Mouse (Mus musculus): ENCODE data around the gene Plekha7. TPM values are rescaled to one million over a fixed set of nuclear protein-coding genes. Genes with fewer than 3 reads are reported as not detected.
A peak's percentile ranks its signal among the peaks of the same experiment; 100 is the strongest.

Gene Plekha7
- polyA plus RNA-seq, 1 experiment from 2014 or later = 17.4 TPM

DNA sequence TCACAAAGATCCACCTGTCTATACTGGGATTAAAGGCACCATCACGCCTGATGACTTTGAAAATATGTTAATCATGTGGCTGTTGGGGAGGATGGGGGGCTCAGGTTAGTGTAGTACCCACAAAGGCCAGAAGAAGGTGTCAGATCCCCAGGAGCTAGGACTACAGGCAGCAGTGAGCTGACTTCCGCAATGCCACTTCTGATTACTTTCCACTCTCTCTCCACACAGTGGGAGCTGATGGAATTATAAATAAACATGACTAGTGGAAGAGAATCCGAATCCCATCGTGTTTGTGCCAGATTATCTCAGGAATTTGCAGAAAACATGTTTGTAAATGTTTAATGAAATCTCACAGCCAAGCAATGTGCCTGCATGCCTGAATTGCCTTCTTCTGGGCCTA is 46.1 kb downstream of the Plekha7 start:
- H3K27ac ChIP-seq = no peak overlapping the region
- no peaks in the 10 kb centered on the region for H3K27me3 ChIP-seq (replicated peaks)
- H3K36me3 ChIP-seq = no peaks in the 10 kb centered on the region
- ATAC-seq (ENCODE audit: insufficient read depth, low FRiP score, low read depth) = no peak
- H3K4me2 ChIP-seq = no peak overlapping the region
- no peak overlapping the region for H3K4me3 ChIP-seq (replicated peaks)
- no peaks in the 10 kb centered on the region for H3K9me3 ChIP-seq
- peaks cover 13% of the 10 kb centered on the region; the same call in 1 of the 2 replicates for H3K4me1 ChIP-seq
- no peak overlapping the region for H3K9ac ChIP-seq
- WGBS = 32% methylated on average over 4 of the region's 4 CpGs

DNA sequence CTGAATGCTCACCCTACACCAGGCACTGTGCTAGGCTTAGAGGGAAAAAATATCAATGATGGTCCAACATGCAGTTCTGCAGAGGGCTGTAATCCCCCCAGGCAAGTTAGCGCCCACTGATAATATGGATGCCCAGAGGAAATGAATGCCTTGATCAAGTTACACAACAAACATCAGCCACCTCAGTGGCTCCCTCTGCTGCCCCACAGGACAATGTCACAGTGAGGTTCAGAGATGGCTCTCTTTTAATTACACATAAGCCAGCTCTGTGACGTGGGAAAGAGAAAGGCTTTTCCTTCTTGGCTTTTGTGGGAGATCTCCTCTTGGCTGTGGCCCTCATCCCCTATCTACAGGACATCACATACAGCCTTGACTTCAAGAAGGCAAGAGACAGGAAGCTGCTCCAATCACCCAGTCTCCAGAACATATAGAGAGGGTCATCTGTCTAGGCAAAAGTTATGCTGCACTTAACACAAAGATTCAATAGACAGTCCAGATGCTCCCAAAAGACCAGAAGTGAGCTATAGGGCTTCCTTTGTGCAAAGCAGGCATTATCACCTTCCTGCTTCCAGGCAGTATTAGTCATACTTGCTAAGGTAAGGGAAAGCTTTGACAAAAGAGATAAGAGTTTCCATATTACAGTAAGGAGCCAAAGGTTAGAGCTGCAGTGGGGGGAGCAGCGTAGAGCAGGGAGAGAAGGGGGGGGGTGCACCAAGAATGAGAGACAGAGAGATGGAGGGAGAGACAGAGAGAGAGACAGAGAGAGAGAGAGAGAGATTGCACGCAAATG is 47.2 kb downstream of the Plekha7 start:
- H3K9ac ChIP-seq = no peak overlapping the region
- WGBS = 66% methylated on average over 4 of the region's 4 CpGs
- peaks cover 13% of the 10 kb centered on the region; the same call in 1 of the 2 replicates for H3K4me1 ChIP-seq
- H3K36me3 ChIP-seq = no peaks in the 10 kb centered on the region
- H3K4me3 ChIP-seq (replicated peaks) = no peak overlapping the region
- H3K9me3 ChIP-seq = no peaks in the 10 kb centered on the region
- H3K27ac ChIP-seq = peak overlapping the region; percentile 32; the same call in 1 of the 2 replicates
- H3K4me2 ChIP-seq = no peak overlapping the region
- H3K27me3 ChIP-seq (replicated peaks) = no peaks in the 10 kb centered on the region
- no peak for ATAC-seq (ENCODE audit: insufficient read depth, low FRiP score, low read depth)

DNA sequence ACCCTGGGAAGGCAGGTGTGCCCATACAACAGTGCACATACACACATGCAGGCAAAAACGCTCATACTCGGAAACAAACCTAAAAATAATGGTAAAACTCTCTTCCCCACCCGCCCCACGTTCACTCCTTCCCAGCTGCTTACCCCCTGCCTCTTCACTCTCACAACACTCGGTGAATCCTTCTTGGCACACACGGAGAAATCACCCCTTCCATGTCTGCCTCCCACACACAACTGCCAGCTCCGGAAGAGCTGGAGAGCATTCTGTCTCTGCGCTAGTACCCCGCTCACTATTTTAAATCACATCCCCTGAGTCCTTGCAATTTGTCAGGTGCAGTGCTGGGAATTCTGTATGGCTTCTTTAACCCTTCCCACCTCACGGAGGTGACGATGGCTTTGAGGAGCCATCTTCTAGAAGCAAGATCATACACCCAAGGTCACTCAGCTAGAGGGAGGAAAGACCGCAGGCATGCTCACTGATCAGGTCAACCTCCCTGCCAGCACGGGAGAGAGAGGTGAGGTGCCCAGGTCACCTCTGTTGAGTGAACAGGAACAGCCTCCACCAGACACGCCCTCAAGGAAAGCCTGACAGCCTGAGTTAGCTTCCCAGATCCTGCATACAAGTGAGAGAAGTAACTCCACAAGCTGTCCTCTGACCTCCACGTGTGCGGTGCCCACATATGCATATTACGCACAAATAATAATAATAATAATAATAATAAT is 49.6 kb downstream of the Plekha7 start:
- Histone ChIP-seq H3K9ac (no peak overlapping the region), H3K9me3 (no peaks in the 10 kb centered on the region), H3K27me3 (replicated peaks) (no peaks in the 10 kb centered on the region), H3K36me3 (no peaks in the 10 kb centered on the region), H3K4me2 (no peak overlapping the region), H3K4me1 (peaks cover 6% of the 10 kb centered on the region; the same call in 1 of the 2 replicates), H3K27ac (no peak overlapping the region), H3K4me3 (replicated peaks) (no peak overlapping the region)
- WGBS = 72% methylated on average over 17 of the region's 17 CpGs
- no peak for ATAC-seq (ENCODE audit: insufficient read depth, low FRiP score, low read depth)

DNA sequence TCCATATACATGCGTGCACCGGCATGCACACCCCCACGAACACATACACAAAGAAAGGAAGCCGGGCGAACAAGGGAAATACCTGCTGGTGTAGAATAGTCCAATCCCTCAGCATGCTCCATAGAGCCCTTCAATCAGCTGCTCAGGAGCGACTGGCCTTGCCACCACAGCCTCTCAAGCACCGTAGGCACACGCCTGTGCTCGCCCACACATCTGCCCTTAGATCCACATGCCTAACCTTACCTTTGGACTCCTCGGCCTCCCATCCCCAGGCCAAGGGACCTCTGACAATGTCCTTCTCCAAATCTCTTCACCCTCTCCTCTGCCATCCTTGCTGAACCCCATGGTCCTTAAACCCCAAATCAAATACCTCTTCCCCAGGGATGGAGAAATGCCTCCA is 50.2 kb downstream of the Plekha7 start:
- peaks cover 6% of the 10 kb centered on the region; the same call in 1 of the 2 replicates for H3K4me1 ChIP-seq
- no peaks in the 10 kb centered on the region for H3K27me3 ChIP-seq (replicated peaks)
- no peak for ATAC-seq (ENCODE audit: insufficient read depth, low FRiP score, low read depth)
- 92% methylated on average over 10 of the region's 10 CpGs for WGBS
- H3K9ac ChIP-seq = no peak overlapping the region
- H3K9me3 ChIP-seq = no peaks in the 10 kb centered on the region
- no peak overlapping the region for H3K27ac ChIP-seq
- H3K36me3 ChIP-seq = no peaks in the 10 kb centered on the region
- no peak overlapping the region for H3K4me2 ChIP-seq
- no peak overlapping the region for H3K4me3 ChIP-seq (replicated peaks)

GRCm38 (mm10) chr7:116255664-116256063 is 52.5 kb downstream of the Plekha7 start:
- no peak for ATAC-seq (ENCODE audit: insufficient read depth, low FRiP score, low read depth)
- H3K36me3 ChIP-seq = no peaks in the 10 kb centered on the region
- no peak overlapping the region for H3K9ac ChIP-seq
- H3K4me3 ChIP-seq (replicated peaks) = no peak overlapping the region
- 85% methylated on average over 5 of the region's 5 CpGs for WGBS
- H3K9me3 ChIP-seq = no peaks in the 10 kb centered on the region
- H3K27me3 ChIP-seq (replicated peaks) = no peaks in the 10 kb centered on the region
- H3K4me1 ChIP-seq = no peaks in the 10 kb centered on the region
- no peak overlapping the region for H3K4me2 ChIP-seq
- H3K27ac ChIP-seq = no peak overlapping the region

- Histone ChIP-seq H3K27ac (no peak overlapping the region), H3K27me3 (replicated peaks) (no peaks in the 10 kb centered on the region), H3K36me3 (no peaks in the 10 kb centered on the region), H3K4me2 (no peak overlapping the region), H3K9me3 (no peaks in the 10 kb centered on the region), H3K9ac (no peak overlapping the region), H3K4me3 (replicated peaks) (no peak overlapping the region), H3K4me1 (no peaks in the 10 kb centered on the region)
- WGBS = 80% methylated on average over 5 of the region's 5 CpGs
- no peak for ATAC-seq (ENCODE audit: insufficient read depth, low FRiP score, low read depth)
Observed at GRCm38 (mm10) chr7:116254660-116255059, 53.5 kb downstream of the Plekha7 start.

GRCm38 (mm10) chr7:116252470-116252869 is 55.7 kb downstream of the Plekha7 start:
- WGBS = 72% methylated on average over 4 of the region's 4 CpGs
- Histone ChIP-seq H3K9me3 (no peaks in the 10 kb centered on the region), H3K36me3 (no peaks in the 10 kb centered on the region), H3K4me1 (no peaks in the 10 kb centered on the region), H3K27me3 (replicated peaks) (no peaks in the 10 kb centered on the region), H3K4me2 (no peak overlapping the region), H3K9ac (no peak overlapping the region), H3K4me3 (replicated peaks) (no peak overlapping the region), H3K27ac (no peak overlapping the region)
- 0 out of 2 replicates have a peak, but pooled peaks have one; percentile 24 for ATAC-seq (ENCODE audit: insufficient read depth, low FRiP score, low read depth)

GRCm38 (mm10) chr7:116251516-116251915 is 56.7 kb downstream of the Plekha7 start:
- H3K27me3 ChIP-seq (replicated peaks) = no peaks in the 10 kb centered on the region
- no peak for ATAC-seq (ENCODE audit: insufficient read depth, low FRiP score, low read depth)
- H3K9me3 ChIP-seq = no peaks in the 10 kb centered on the region
- 75% methylated on average over 3 of the region's 3 CpGs for WGBS
- H3K4me1 ChIP-seq = peaks cover 6% of the 10 kb centered on the region; the same call in 1 of the 2 replicates
- no peak overlapping the region for H3K9ac ChIP-seq
- H3K4me2 ChIP-seq = no peak overlapping the region
- no peaks in the 10 kb centered on the region for H3K36me3 ChIP-seq
- no peak overlapping the region for H3K4me3 ChIP-seq (replicated peaks)
- H3K27ac ChIP-seq = no peak overlapping the region

DNA sequence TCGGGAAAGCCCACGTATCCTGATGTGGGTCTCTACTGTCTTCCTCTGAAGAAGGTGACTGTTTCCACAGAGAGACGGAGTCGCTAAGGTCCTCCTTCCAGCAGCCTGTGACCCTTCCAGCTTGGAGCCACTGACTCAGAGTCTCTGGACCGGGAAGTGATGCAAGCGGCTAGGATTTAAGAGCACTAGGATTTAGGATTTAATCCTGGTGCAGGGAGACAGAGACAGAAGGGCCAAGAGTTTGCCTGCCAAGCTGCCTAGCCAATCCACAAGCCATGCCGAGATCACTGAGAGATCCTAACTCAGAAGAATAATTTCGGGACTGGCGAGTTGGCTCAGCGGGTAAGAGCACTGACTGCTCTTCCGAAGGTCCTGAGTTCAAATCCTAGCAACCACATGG is 59.6 kb downstream of the Plekha7 start:
- no peak for ATAC-seq (ENCODE audit: insufficient read depth, low FRiP score, low read depth)
- H3K4me2 ChIP-seq = no peak overlapping the region
- no peaks in the 10 kb centered on the region for H3K36me3 ChIP-seq
- peaks cover 9% of the 10 kb centered on the region; the same call in 1 of the 2 replicates for H3K4me1 ChIP-seq
- H3K27ac ChIP-seq = no peak overlapping the region
- no peaks in the 10 kb centered on the region for H3K27me3 ChIP-seq (replicated peaks)
- H3K4me3 ChIP-seq (replicated peaks) = no peak overlapping the region
- H3K9ac ChIP-seq = no peak overlapping the region
- H3K9me3 ChIP-seq = no peaks in the 10 kb centered on the region
- WGBS = 91% methylated on average over 11 of the region's 11 CpGs

GRCm38 (mm10) chr7:116247377-116247729 is 60.8 kb downstream of the Plekha7 start:
- H3K4me2 ChIP-seq = peak overlapping the region; percentile 14; the same call in 1 of the 2 replicates
- H3K36me3 ChIP-seq = no peaks in the 10 kb centered on the region
- H3K27ac ChIP-seq = no peak overlapping the region
- H3K4me1 ChIP-seq = peaks cover 9% of the 10 kb centered on the region; the same call in 1 of the 2 replicates
- H3K9ac ChIP-seq = no peak overlapping the region
- 10% methylated on average over 7 of the region's 7 CpGs for WGBS
- no peaks in the 10 kb centered on the region for H3K27me3 ChIP-seq (replicated peaks)
- H3K4me3 ChIP-seq (replicated peaks) = no peak overlapping the region
- H3K9me3 ChIP-seq = no peaks in the 10 kb centered on the region
- ATAC-seq (ENCODE audit: insufficient read depth, low FRiP score, low read depth) = no peak

DNA sequence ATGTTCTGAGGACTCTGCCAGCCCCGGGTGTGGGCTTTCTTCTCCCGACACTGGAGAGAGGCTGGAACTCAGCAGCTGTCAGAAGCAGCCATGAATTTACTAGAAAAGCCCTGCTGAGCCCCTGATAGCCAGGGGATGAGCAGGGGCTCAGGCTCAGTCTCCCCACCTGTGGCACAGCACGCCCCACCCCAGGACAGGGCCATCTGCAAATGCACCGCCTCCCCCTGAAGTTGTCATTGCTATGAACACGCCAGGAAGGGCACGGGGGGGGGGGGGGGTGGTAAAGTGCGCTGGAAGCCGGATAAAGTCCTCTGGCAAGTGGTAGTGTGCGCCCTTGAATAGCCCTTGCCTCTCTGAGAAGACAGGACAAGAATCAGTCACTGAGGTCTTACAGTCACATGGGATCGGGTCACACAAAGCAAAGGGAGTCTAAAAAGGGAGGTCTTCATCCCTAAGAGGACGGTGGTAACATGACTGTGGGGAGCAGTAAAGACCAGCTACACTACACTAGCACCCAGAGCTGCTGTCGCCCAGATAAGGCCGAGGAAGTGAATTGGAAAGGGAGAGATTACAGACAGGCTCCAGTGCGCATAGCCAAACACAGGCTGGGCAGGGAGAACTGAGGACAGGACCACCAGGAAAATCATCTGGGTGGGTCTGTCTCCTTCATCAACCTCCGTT is 61.3 kb downstream of the Plekha7 start:
- H3K4me2 ChIP-seq = peak overlapping the region; percentile 14; the same call in 1 of the 2 replicates
- H3K4me3 ChIP-seq (replicated peaks) = no peak overlapping the region
- peaks cover 9% of the 10 kb centered on the region; the same call in 1 of the 2 replicates for H3K4me1 ChIP-seq
- WGBS = 32% methylated on average over 15 of the region's 15 CpGs
- H3K36me3 ChIP-seq = no peaks in the 10 kb centered on the region
- no peak overlapping the region for H3K27ac ChIP-seq
- H3K9ac ChIP-seq = no peak overlapping the region
- ATAC-seq (ENCODE audit: insufficient read depth, low FRiP score, low read depth) = no peak
- H3K27me3 ChIP-seq (replicated peaks) = no peaks in the 10 kb centered on the region
- H3K9me3 ChIP-seq = no peaks in the 10 kb centered on the region

Data from stomach, embryonic 15.5 days (tissue).